Mouse (Mus musculus): ENCODE measurements around the gene Sec1.

The Sec1 gene

DNA sequence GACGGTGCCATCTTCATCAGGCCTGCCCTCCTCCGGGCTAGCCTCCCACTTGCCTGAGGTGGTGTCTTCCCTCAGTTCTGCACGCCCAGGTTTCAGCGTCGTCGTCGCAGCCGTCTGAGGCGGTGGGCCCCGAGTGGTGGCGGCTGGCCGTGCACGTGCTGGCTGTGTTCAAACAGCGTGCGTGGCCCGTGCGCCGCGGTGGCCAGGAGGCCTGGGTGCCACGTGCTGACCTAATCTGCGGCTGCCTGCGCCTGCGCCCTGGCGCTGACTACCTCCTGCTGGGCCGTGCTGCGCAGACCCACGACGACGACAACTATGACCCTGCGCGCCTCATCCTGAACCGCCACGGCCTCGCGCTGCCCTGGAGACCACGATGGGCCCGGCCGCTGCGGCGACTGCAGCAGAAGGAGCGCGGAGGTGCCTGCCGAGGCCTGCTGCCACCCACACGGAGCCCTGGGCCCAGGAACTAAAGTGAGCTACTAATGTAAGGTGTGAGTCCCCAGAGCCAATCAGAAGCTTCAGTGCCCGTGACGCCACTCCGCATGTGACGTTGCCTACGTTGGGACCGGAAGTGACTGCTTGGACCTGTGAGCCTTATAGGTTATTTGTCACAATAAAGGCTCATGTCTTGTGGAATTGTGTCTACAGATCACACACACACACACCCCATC lies at the start of gene Sec1:
Gene Sec1 (minus strand): TSS at position 482 of the 671 bp plus-strand sequence.
- DNase-seq (ENCODE audit: low spot score) = no peak

DNA sequence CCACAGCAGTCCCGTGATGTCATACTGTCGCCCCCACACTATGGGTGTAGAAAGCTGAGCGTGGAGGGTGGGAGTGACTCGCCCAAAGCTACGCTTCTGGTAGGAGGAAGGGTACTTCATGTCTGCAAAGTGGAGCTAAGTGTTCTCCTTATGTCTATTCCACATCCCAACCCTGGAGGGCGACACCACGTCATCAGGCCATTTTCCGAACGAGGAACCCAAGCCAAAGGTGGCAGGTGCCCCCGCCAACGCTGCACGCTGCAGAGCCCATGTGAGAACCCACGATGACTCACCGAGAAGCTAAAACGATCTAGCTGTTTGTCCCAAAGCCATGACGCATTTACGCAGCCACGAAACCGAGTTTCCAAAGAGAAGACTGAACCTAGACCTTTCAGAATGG lies 48.1 kb upstream of the Sec1 start:
- DNase-seq (ENCODE audit: low spot score) = no peak

DNA sequence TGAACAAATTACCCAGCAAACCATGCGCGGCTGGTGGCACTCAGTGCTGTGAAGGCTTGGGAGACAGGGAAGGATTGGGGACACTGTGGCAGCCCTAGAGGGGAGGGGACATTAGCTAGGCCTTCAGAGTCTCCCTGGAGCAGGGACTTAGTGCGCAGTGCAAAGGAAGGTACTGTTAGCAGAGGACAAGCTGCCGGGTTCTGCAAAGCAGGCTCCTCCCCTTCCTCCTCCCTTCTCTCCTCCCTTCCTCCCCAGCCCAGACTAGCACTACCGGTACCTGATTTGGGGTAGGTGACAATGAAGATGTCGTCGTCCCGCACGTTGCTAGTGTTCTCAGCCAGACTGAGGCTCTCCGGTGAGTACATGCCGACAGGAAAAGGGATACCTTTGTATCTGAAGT lies 47.6 kb upstream of the Sec1 start:
- no peak for DNase-seq (ENCODE audit: low spot score)

DNA sequence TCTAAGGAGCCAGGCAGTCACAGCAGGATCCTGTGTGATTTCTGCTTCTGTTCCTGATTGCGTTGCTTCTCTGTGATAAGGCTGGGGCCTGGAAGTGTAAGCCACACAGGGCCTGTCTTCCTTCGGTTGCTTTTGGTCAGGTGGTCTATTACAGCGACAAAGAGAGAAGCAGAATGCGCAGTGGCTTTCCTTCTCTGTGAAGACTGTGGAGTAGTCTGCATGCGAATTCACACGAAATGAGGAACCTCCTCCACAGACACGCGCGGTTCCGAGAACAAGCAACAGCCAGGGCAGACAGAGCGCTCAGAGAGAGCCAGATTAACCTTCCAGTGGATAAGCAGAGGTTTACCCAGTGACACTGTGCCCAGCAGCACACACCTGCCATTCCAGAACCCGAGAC lies 47.1 kb upstream of the Sec1 start:
- no peak for DNase-seq (ENCODE audit: low spot score)

- no peak for DNase-seq (ENCODE audit: low spot score)
Observed at GRCm38 (mm10) chr7:45739820-45740219, 45.6 kb upstream of the Sec1 start.

DNA sequence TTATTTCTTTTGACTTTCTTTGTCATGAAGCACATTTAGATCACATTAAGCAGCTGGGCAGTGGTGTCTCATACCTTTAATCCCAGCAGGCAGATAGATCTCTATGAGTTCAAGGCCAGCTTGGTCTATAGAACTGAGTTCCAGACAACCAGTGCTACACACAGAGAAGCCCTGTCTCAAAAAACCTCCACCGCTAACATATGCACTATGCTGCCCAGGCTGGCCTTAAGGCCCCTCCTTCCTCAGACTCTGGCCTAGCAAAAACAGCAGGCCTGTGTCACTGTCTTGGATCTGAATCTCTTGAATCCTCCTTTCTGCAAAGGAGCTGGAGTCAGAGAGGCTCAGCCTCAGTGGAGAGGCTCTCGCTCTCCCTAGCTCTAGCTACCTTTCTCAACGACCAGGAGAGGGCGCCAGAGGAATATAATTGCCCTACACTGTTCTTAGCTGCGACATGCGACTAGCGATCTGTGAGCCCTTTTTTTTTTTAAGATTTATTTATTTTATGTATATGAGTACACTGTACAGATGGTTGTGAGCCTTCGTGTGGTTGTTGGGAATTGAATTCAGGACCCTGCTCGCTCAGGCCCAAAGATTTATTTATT lies 45.1 kb upstream of the Sec1 start:
- peak; percentile 91 for DNase-seq (ENCODE audit: low spot score)

GRCm38 (mm10) chr7:45733477-45733876 lies 39.3 kb upstream of the Sec1 start:
- DNase-seq (ENCODE audit: low spot score) = no peak

DNA sequence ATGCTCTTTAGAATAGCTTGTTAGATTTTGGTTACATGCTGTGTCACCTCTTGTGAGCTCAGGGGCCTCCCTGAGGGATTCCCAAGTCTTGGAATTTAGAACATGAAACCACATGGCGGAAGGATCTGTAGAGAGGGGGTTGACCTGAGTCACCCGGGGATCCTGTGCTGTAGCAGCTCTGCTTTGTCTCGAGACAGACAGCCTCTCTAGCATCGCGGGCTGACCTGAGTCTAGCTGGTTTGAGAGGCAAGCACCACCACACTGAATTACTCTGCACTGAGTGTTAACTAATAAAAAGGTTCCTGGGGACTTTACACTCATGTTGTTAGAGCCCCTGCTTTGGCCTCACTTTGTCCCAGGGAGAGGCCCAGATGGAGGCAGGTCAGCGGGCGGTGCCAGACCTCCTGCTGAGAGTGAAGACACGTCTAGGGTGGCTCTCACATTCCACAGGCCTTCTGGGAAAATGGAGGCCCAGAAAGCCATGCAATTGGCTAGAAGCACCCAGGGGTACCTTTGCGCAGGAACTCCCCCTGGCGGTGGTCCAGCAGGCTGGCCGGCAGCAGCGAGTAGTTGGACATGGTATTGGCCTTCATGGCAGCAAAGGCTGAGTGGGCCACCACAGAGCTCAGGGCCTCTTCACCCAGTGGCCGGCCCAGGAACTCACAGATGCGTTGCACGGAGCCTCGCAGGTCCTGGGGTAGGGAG lies 36.7 kb upstream of the Sec1 start:
- peak; percentile 76 for DNase-seq (ENCODE audit: low spot score)

DNA sequence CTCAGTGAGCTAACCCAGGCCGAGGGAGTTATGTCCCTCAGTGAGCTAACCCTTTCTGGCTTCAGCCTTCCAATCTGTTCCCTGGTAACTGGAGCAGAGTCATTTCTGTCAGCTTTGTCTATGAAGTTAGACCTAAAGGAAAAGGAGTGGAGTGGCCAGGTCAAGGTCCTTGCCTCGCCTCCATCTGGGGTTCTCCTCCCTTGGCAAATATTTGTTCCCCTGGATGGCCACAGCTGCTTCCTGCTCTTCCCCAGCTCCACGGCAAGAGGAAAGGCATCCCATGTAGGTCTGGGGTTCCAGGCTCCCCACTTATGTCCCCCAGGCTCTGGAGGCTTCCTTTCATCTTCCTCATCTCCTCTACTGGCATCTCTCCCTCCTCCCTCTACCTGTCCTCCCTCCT lies 33.4 kb upstream of the Sec1 start:
- DNase-seq (ENCODE audit: low spot score) = no peak

GRCm38 (mm10) chr7:45726419-45726818 lies 32.2 kb upstream of the Sec1 start:
- no peak for DNase-seq (ENCODE audit: low spot score)

DNA sequence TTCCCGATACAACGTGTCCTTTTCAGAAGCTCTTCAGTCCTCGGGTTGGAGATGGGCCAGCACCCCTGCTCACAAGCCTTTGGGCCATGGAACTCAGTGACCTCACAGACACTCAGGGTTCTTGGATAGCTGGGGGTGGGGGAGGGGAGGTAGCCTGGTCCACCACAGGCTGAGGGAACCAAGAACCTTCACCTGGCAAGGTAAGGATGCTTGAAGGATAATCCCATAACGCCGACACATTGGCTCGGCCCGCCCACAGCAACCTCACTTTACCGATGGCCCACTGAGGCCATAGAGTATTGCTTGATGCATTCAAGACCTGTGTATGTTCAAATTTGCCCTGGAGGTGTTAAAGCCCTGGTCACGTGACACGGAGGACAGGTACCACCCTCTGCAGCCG lies 31.5 kb upstream of the Sec1 start, which contains the start of gene Spaca4:
Gene Spaca4 (minus strand): TSS at position 101 of the 400 bp plus-strand sequence.
- peak; percentile 65 for DNase-seq (ENCODE audit: low spot score)

GRCm38 (mm10) chr7:45725151-45725550 lies 30.9 kb upstream of the Sec1 start:
- no peak for DNase-seq (ENCODE audit: low spot score)

DNA sequence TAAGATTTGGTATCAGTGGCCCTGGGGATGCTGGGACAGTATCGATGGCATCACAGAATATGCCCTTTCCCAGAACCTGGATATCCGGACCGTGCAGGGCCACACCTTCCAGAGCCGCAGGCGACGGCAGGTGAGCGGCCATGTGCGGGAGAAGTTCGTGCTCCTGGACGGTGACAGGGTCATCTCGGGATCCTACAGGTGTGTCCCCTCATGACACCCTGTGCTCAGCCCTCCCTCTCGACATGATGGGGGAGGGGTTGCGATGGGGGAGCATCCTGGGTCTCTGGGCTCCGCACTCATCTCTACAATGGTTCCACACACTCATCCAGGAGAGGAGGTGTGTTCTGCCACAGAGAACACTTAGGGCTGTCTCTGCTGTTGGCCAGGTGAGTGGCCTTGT lies 29.6 kb upstream of the Sec1 start:
- DNase-seq (ENCODE audit: low spot score) = no peak

- no peak for DNase-seq (ENCODE audit: low spot score)
Observed at GRCm38 (mm10) chr7:45723301-45723700, 29.1 kb upstream of the Sec1 start.

DNA sequence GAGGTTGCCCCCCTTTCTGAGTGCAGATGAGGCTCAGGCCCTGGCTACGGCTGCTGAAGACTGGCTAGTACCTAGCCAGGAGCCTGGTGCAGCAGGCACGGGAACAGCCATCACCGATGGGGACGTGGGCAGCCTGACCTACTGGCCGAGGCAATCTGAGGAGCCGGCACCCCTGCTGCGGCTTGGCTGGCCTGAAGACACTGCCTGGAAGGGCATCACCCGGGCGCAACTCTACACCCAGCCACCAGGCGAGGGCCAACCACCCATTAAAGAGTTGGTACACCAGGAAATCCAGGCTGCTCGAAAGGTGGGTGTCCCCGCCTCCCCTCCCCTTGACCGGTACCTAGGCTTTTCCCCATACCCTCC lies 28.1 kb upstream of the Sec1 start:
- DNase-seq (ENCODE audit: low spot score) = no peak

DNA sequence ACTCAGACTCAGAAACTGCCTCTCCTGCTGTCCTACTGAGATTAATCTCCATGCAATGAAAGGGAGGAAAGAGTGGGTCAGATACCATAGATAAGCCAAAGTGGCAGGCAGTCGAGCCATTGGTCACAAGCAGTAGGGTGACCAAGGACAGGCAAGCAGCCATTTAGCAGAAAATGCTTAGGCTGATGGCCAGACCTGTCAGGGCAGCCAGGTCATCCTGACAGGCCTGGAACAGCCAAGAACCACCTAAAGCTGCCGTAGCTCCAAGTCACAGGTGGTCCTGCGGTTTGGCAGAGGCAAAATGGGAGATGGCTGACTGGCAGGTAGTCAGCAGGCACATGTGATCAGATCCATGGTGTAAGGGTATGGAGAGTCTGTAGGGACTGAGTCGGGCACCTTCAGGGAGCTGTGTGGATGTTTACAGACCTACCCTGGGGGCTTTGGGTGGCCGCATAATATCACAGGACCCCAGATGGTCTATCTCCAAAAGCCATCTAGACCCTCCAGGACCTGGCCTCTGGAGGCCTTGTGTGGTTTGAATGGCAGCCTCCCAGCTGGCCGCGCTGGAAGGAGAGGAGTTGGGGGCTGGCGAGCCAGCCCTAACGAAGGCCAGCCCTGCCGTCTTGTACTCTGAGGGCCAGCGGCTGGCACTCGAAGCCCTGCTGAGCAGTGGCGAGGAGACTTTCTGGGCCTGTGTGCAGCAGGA lies 27.6 kb upstream of the Sec1 start:
- DNase-seq (ENCODE audit: low spot score) = no peak

GRCm38 (mm10) chr7:45721234-45721571 lies 27.0 kb upstream of the Sec1 start:
- no peak for DNase-seq (ENCODE audit: low spot score)

GRCm38 (mm10) chr7:45720413-45721233 lies 26.4 kb upstream of the Sec1 start, which contains the start of gene Fam83e:
Gene Fam83e, plus strand, starts transcription at chr7:45721212.
- DNase-seq (ENCODE audit: low spot score) = no peak

GRCm38 (mm10) chr7:45719738-45720412 lies 25.7 kb upstream of the Sec1 start:
- DNase-seq (ENCODE audit: low spot score) = no peak

DNA sequence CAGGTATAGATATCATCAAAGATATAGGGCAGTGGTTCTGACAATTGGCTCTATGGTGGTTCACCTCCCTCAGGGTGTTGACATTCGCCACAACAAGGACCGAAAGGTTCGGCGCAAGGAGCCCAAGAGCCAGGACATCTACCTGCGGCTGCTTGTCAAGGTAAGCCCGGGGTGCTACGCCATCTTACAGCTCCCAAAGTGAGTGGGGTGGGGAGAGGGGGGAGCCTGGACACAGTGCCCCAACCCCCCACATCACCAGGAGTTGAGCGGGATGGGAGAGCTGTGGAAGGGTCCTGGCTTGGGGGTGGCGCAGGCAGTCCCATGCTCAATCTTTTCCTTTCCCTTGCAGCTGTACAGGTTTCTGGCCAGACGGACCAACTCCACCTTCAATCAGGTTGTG lies 25.0 kb upstream of the Sec1 start:
- DNase-seq (ENCODE audit: low spot score) = no peak

DNA sequence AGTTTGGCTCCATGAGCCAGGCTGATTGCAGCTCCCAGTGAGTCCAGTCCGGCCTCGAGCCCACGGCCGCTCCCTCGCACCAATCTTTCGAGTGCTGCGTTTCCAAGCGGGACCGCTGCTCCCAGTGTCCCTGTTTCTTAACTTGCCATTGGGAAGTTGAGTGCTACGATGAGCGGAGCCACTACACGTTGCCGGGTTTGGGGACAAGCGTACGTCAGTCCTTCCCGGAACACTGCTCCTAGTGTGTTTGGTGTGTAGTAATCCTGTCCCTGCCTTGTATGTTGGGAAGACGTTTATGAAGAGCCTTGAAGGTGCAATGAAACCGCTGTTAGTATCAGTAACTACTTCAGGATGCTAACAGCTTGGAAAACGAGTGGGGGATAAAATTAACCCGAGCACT lies 24.1 kb upstream of the Sec1 start:
- DNase-seq (ENCODE audit: low spot score) = no peak
